Mouse (Mus musculus) left cerebral cortex, adult 9 months (tissue): ENCODE measurements around the gene Dennd6a.
"Not testable (repeated sequence)": the region's sequence is repeated elsewhere in the genome, so short reads cannot be mapped to it uniquely, and the experiment has no call there.

Source experiments
- DNase-seq, 2 experiments: peaks; one replicate each; pipeline ENCODE4 v3.0.0; 2022; ENCODE audit warnings: low spot score in 2 of 2

Gene Dennd6a

GRCm38 (mm10) chr14:26639961-26640360, 66.3 kb downstream of the Dennd6a start:
- DNase-seq = no peak

- DNase-seq = no peak
Measured at GRCm38 (mm10) chr14:26643006-26643624, 69.5 kb downstream of the Dennd6a start.

GRCm38 (mm10) chr14:26645989-26646650, 72.5 kb downstream of the Dennd6a start:
- DNase-seq = no peak

- no peak for DNase-seq
Measured at GRCm38 (mm10) chr14:26647811-26648210, 74.2 kb downstream of the Dennd6a start.

- no peak for DNase-seq
Measured at GRCm38 (mm10) chr14:26651901-26652300, 78.2 kb downstream of the Dennd6a start.

- DNase-seq = no peak
Measured at GRCm38 (mm10) chr14:26658178-26658577, 84.5 kb downstream of the Dennd6a start.

- no peak for DNase-seq
Measured at GRCm38 (mm10) chr14:26660233-26660632, 86.6 kb downstream of the Dennd6a start.

GRCm38 (mm10) chr14:26662016-26662415, 88.4 kb downstream of the Dennd6a start:
- no peak for DNase-seq

- no peak for DNase-seq
Measured at GRCm38 (mm10) chr14:26662488-26662887, 88.8 kb downstream of the Dennd6a start.

GRCm38 (mm10) chr14:26663851-26664250, 90.2 kb downstream of the Dennd6a start:
- DNase-seq = no peak

- no peak for DNase-seq
Measured at GRCm38 (mm10) chr14:26667991-26668370, 94.3 kb downstream of the Dennd6a start.

GRCm38 (mm10) chr14:26668371-26669291, 95.0 kb downstream of the Dennd6a start:
- DNase-seq = peak; percentile 26 to 41

GRCm38 (mm10) chr14:26669292-26670073, 95.8 kb downstream of the Dennd6a start, which contains the start of gene Pde12:
Gene Pde12, minus strand, starts transcription at chr14:26669883.
- peak; percentile 77 to 91 for DNase-seq

GRCm38 (mm10) chr14:26670964-26671363, 97.3 kb downstream of the Dennd6a start:
- no peak for DNase-seq

- DNase-seq = not testable (repeated sequence)
Measured at GRCm38 (mm10) chr14:26671870-26672615, 98.4 kb downstream of the Dennd6a start.

GRCm38 (mm10) chr14:26674476-26675169, 101.0 kb downstream of the Dennd6a start:
- not testable (repeated sequence) for DNase-seq

- DNase-seq = no peak
Measured at GRCm38 (mm10) chr14:26675371-26675770, 101.7 kb downstream of the Dennd6a start.

- DNase-seq = no peak
Measured at GRCm38 (mm10) chr14:26675791-26676190, 102.1 kb downstream of the Dennd6a start.
